Mouse (Mus musculus): ENCODE data around the gene Adra2c. TPM values are rescaled to one million over a fixed set of nuclear protein-coding genes. Genes with fewer than 3 reads are reported as not detected.

Adra2c gene
- polyA plus RNA-seq, 1 experiment from 2014 or later: 0.94 TPM

GRCm38 (mm10) chr5:35299621-35300020 is 21.5 kb downstream of the Adra2c start:
- Histone ChIP-seq H3K27ac (ENCODE audit: low read depth, low read length) (no peak overlapping the region), H3K4me2 (ENCODE audit: low read length) (no peak overlapping the region), H3K9ac (ENCODE audit: low read length) (no peak overlapping the region), H3K9me3 (replicated peaks; ENCODE audit: control insufficient read depth, low read length) (no peaks in the 10 kb centered on the region), H3K4me1 (ENCODE audit: control insufficient read depth, insufficient read depth, low read length) (no peaks in the 10 kb centered on the region), H3K4me3 (ENCODE audit: low read depth, low read length) (no peak overlapping the region), H3K36me3 (ENCODE audit: control insufficient read depth, insufficient read depth, low read length) (no peaks in the 10 kb centered on the region), H3K27me3 (replicated peaks; ENCODE audit: control insufficient read depth, insufficient read depth, low read length) (no peaks in the 10 kb centered on the region)
- ATAC-seq (no peak), DNase-seq (ENCODE audit: low spot score) (no peak)
- WGBS: 21% methylated on average over 3 of the region's 3 CpGs

GRCm38 (mm10) chr5:35304191-35304590 is 26.1 kb downstream of the Adra2c start:
- DNase-seq (ENCODE audit: low spot score): no peak
- no peak overlapping the region for H3K9ac ChIP-seq (ENCODE audit: low read length)

GRCm38 (mm10) chr5:35305332-35305731 is 27.2 kb downstream of the Adra2c start:
- peak; percentile 17 for DNase-seq (ENCODE audit: low spot score)
- Histone ChIP-seq H3K36me3 (ENCODE audit: control insufficient read depth, insufficient read depth, low read length) (no peaks in the 10 kb centered on the region), H3K27me3 (replicated peaks; ENCODE audit: control insufficient read depth, insufficient read depth, low read length) (no peaks in the 10 kb centered on the region), H3K27ac (ENCODE audit: low read depth, low read length) (no peak overlapping the region), H3K4me3 (ENCODE audit: low read depth, low read length) (no peak overlapping the region), H3K4me1 (ENCODE audit: control insufficient read depth, insufficient read depth, low read length) (no peaks in the 10 kb centered on the region), H3K9ac (ENCODE audit: low read length) (no peak overlapping the region), H3K4me2 (ENCODE audit: low read length) (no peak overlapping the region), H3K9me3 (replicated peaks; ENCODE audit: control insufficient read depth, low read length) (no peaks in the 10 kb centered on the region)
- 56% methylated on average over 10 of the region's 10 CpGs for WGBS
- no peak for ATAC-seq

More at GRCm38 (mm10) chr5:35304191-35304590, 26.1 kb downstream of the Adra2c start:
- Histone ChIP-seq H3K4me1 (ENCODE audit: control insufficient read depth, insufficient read depth, low read length) (no peaks in the 10 kb centered on the region), H3K27ac (ENCODE audit: low read depth, low read length) (no peak overlapping the region), H3K4me2 (ENCODE audit: low read length) (no peak overlapping the region), H3K36me3 (ENCODE audit: control insufficient read depth, insufficient read depth, low read length) (no peaks in the 10 kb centered on the region), H3K4me3 (ENCODE audit: low read depth, low read length) (no peak overlapping the region), H3K27me3 (replicated peaks; ENCODE audit: control insufficient read depth, insufficient read depth, low read length) (no peaks in the 10 kb centered on the region), H3K9me3 (replicated peaks; ENCODE audit: control insufficient read depth, low read length) (no peaks in the 10 kb centered on the region)
- ATAC-seq: no peak
- WGBS: 76% methylated on average over 3 of the region's 3 CpGs

GRCm38 (mm10) chr5:35306692-35307091 is 28.6 kb downstream of the Adra2c start:
- DNase-seq (ENCODE audit: low spot score): no peak
- WGBS: 100% methylated on average over 1 of the region's 1 CpGs
- H3K9me3 ChIP-seq (replicated peaks; ENCODE audit: control insufficient read depth, low read length): no peaks in the 10 kb centered on the region

GRCm38 (mm10) chr5:35309853-35310252 is 31.7 kb downstream of the Adra2c start:
- Histone ChIP-seq H3K9ac (ENCODE audit: low read length) (no peak overlapping the region), H3K27me3 (replicated peaks; ENCODE audit: control insufficient read depth, insufficient read depth, low read length) (no peaks in the 10 kb centered on the region), H3K9me3 (replicated peaks; ENCODE audit: control insufficient read depth, low read length) (no peaks in the 10 kb centered on the region), H3K36me3 (ENCODE audit: control insufficient read depth, insufficient read depth, low read length) (no peaks in the 10 kb centered on the region), H3K4me3 (ENCODE audit: low read depth, low read length) (no peak overlapping the region), H3K4me2 (ENCODE audit: low read length) (no peak overlapping the region), H3K27ac (ENCODE audit: low read depth, low read length) (no peak overlapping the region), H3K4me1 (ENCODE audit: control insufficient read depth, insufficient read depth, low read length) (peaks cover 3% of the 10 kb centered on the region; the same call in 1 of the 2 replicates)
- 33% methylated on average over 7 of the region's 7 CpGs for WGBS
- ATAC-seq: no peak
- DNase-seq (ENCODE audit: low spot score): no peak

More at GRCm38 (mm10) chr5:35306692-35307091, 28.6 kb downstream of the Adra2c start:
- no peaks in the 10 kb centered on the region for H3K27me3 ChIP-seq (replicated peaks; ENCODE audit: control insufficient read depth, insufficient read depth, low read length)
- no peak overlapping the region for H3K4me3 ChIP-seq (ENCODE audit: low read depth, low read length)
- H3K4me1 ChIP-seq (ENCODE audit: control insufficient read depth, insufficient read depth, low read length): no peaks in the 10 kb centered on the region
- H3K4me2 ChIP-seq (ENCODE audit: low read length): no peak overlapping the region
- H3K9ac ChIP-seq (ENCODE audit: low read length): no peak overlapping the region
- H3K36me3 ChIP-seq (ENCODE audit: control insufficient read depth, insufficient read depth, low read length): no peaks in the 10 kb centered on the region
- ATAC-seq: no peak
- no peak overlapping the region for H3K27ac ChIP-seq (ENCODE audit: low read depth, low read length)

GRCm38 (mm10) chr5:35311738-35312250 is 33.7 kb downstream of the Adra2c start:
- Histone ChIP-seq H3K9ac (ENCODE audit: low read length) (no peak overlapping the region), H3K9me3 (replicated peaks; ENCODE audit: control insufficient read depth, low read length) (no peaks in the 10 kb centered on the region), H3K27ac (ENCODE audit: low read depth, low read length) (no peak overlapping the region), H3K36me3 (ENCODE audit: control insufficient read depth, insufficient read depth, low read length) (no peaks in the 10 kb centered on the region), H3K4me2 (ENCODE audit: low read length) (no peak overlapping the region), H3K4me3 (ENCODE audit: low read depth, low read length) (no peak overlapping the region), H3K4me1 (ENCODE audit: control insufficient read depth, insufficient read depth, low read length) (peaks cover 3% of the 10 kb centered on the region; the same call in 1 of the 2 replicates), H3K27me3 (replicated peaks; ENCODE audit: control insufficient read depth, insufficient read depth, low read length) (no peaks in the 10 kb centered on the region)
- no peak for ATAC-seq
- 75% methylated on average over 5 of the region's 5 CpGs for WGBS
- no peak for DNase-seq (ENCODE audit: low spot score)

- Histone ChIP-seq H3K9ac (ENCODE audit: low read length) (peak overlapping the region; percentile 50), H3K27me3 (replicated peaks; ENCODE audit: control insufficient read depth, insufficient read depth, low read length) (no peaks in the 10 kb centered on the region)
These were observed 35.2 kb downstream of the Adra2c start for GRCm38 (mm10) chr5:35313231-35313821.

GRCm38 (mm10) chr5:35313826-35314586 is 35.9 kb downstream of the Adra2c start:
- 21% methylated on average over 18 of the region's 18 CpGs for WGBS
- Histone ChIP-seq H3K9me3 (replicated peaks; ENCODE audit: control insufficient read depth, low read length) (no peaks in the 10 kb centered on the region), H3K4me2 (ENCODE audit: low read length) (peak overlapping the region; percentile 54), H3K27ac (ENCODE audit: low read depth, low read length) (no peak overlapping the region), H3K4me3 (ENCODE audit: low read depth, low read length) (peak overlapping the region; percentile 23), H3K27me3 (replicated peaks; ENCODE audit: control insufficient read depth, insufficient read depth, low read length) (no peaks in the 10 kb centered on the region), H3K36me3 (ENCODE audit: control insufficient read depth, insufficient read depth, low read length) (no peaks in the 10 kb centered on the region), H3K4me1 (ENCODE audit: control insufficient read depth, insufficient read depth, low read length) (peaks cover 3% of the 10 kb centered on the region; the same call in 1 of the 2 replicates), H3K9ac (ENCODE audit: low read length) (peak overlapping the region; percentile 50; the same call in 1 of the 2 replicates)
- ATAC-seq (peak; percentile 46), DNase-seq (ENCODE audit: low spot score) (no peak)

More at GRCm38 (mm10) chr5:35313231-35313821, 35.2 kb downstream of the Adra2c start:
- no peaks in the 10 kb centered on the region for H3K9me3 ChIP-seq (replicated peaks; ENCODE audit: control insufficient read depth, low read length)
- no peak overlapping the region for H3K27ac ChIP-seq (ENCODE audit: low read depth, low read length)
- H3K4me3 ChIP-seq (ENCODE audit: low read depth, low read length): peak overlapping the region; percentile 23
- H3K36me3 ChIP-seq (ENCODE audit: control insufficient read depth, insufficient read depth, low read length): no peaks in the 10 kb centered on the region
- peak; percentile 76 for ATAC-seq
- DNase-seq (ENCODE audit: low spot score): peak; percentile 73
- WGBS: 1% methylated on average over 21 of the region's 21 CpGs
- peak overlapping the region; percentile 54 for H3K4me2 ChIP-seq (ENCODE audit: low read length)
- peaks cover 3% of the 10 kb centered on the region; the same call in 1 of the 2 replicates for H3K4me1 ChIP-seq (ENCODE audit: control insufficient read depth, insufficient read depth, low read length)

- H3K4me3 ChIP-seq (ENCODE audit: low read depth, low read length): no peak overlapping the region
- no peaks in the 10 kb centered on the region for H3K9me3 ChIP-seq (replicated peaks; ENCODE audit: control insufficient read depth, low read length)
- peaks cover 3% of the 10 kb centered on the region; the same call in 1 of the 2 replicates for H3K4me1 ChIP-seq (ENCODE audit: control insufficient read depth, insufficient read depth, low read length)
- H3K9ac ChIP-seq (ENCODE audit: low read length): no peak overlapping the region
- DNase-seq (ENCODE audit: low spot score): no peak
- no peak for ATAC-seq
- H3K27me3 ChIP-seq (replicated peaks; ENCODE audit: control insufficient read depth, insufficient read depth, low read length): no peaks in the 10 kb centered on the region
- no peaks in the 10 kb centered on the region for H3K36me3 ChIP-seq (ENCODE audit: control insufficient read depth, insufficient read depth, low read length)
- H3K4me2 ChIP-seq (ENCODE audit: low read length): no peak overlapping the region
- 65% methylated on average over 3 of the region's 3 CpGs for WGBS
- H3K27ac ChIP-seq (ENCODE audit: low read depth, low read length): no peak overlapping the region
These were observed 36.5 kb downstream of the Adra2c start for GRCm38 (mm10) chr5:35314629-35315028.

Measured in forebrain, embryonic 14.5 days (tissue).